Mouse (Mus musculus): ENCODE data around the gene Mturn. TPM values are rescaled to one million over a fixed set of nuclear protein-coding genes. Genes with fewer than 3 reads are reported as not detected.

Mturn gene
- total and polyA plus RNA-seq, 2 experiments from 2014 or later, result 72.5 to 148 TPM

DNA sequence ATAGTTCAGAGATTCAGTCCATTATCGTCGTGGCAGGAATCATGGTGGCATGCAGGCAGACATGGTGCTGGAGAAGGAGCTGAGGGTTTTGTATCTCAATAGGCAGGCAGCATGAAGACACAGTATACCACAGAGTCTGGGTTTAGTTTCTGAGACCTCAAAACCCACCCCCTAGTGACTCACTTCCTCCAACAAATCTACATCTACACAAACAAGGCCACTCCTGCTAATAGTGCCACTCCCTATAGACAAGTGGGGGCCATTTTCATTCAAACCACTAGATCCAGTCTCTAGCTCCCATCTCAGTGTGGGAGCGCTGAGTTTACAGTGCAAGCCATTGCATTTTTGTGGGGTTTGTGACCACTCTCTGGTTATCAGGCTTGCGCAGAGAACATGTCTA is 27.2 kb downstream of the Mturn start:
- no peak overlapping the region for H3K4me2 ChIP-seq (ENCODE audit: low read depth, low read length)
- no peak overlapping the region for H3K9ac ChIP-seq (replicated peaks; ENCODE audit: low read length)
- H3K36me3 ChIP-seq (ENCODE audit: insufficient read depth, low read length), result no peaks in the 10 kb centered on the region
- ATAC-seq, result no peak
- no peak for TF ChIP-seq CTCF (IDR thresholded peaks at IDR 0.05; ENCODE audit: low read depth)
- no peaks in the 10 kb centered on the region for H3K27me3 ChIP-seq (ENCODE audit: insufficient read depth, low read length)
- no peak overlapping the region for H3K4me3 ChIP-seq (ENCODE audit: low read length)
- peaks cover 2% of the 10 kb centered on the region; the same call in 1 of the 2 replicates for H3K9me3 ChIP-seq (ENCODE audit: low read length)
- no peak overlapping the region for H3K27ac ChIP-seq
- peaks cover 7% of the 10 kb centered on the region; the same call in 1 of the 2 replicates for H3K4me1 ChIP-seq (ENCODE audit: insufficient read depth, low read length)
- no peak for DNase-seq (ENCODE audit: low spot score)
- WGBS, result 96% methylated on average over 4 of the region's 4 CpGs

DNA sequence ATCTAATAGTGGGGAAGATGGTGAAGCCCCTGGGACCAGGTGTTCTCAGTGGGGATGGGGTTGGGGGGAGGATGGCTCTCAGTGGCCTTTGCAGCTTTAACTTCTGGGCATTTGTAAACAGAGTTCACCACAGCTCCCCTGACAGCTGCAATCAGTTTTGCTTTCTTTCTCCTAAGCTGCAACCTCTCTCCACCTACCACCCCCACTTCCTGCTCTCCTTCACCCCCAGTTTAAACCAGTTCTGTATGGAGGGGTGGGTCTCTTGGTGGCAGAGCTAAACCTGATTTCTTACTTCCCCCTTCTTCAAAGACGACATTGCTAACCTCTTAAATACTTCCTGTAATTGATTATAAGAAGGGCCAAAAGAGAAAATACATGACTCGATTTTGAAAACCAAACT is 34.3 kb downstream of the Mturn start:
- Histone ChIP-seq H3K4me2 (ENCODE audit: low read depth, low read length) (no peak overlapping the region), H3K9me3 (ENCODE audit: low read length) (0 out of 2 replicates have a peak, but pooled peaks cover 2% of the 10 kb centered on the region), H3K4me1 (ENCODE audit: insufficient read depth, low read length) (no peaks in the 10 kb centered on the region), H3K27me3 (ENCODE audit: insufficient read depth, low read length) (0 out of 2 replicates have a peak, but pooled peaks cover 5% of the 10 kb centered on the region), H3K27ac (no peak overlapping the region), H3K36me3 (ENCODE audit: insufficient read depth, low read length) (no peaks in the 10 kb centered on the region), H3K4me3 (ENCODE audit: low read length) (no peak overlapping the region), H3K9ac (replicated peaks; ENCODE audit: low read length) (no peak overlapping the region)
- ATAC-seq (no peak), DNase-seq (ENCODE audit: low spot score) (no peak)
- WGBS, result 67% methylated on average over 2 of the region's 2 CpGs
- no peak for TF ChIP-seq CTCF (IDR thresholded peaks at IDR 0.05; ENCODE audit: low read depth)

DNA sequence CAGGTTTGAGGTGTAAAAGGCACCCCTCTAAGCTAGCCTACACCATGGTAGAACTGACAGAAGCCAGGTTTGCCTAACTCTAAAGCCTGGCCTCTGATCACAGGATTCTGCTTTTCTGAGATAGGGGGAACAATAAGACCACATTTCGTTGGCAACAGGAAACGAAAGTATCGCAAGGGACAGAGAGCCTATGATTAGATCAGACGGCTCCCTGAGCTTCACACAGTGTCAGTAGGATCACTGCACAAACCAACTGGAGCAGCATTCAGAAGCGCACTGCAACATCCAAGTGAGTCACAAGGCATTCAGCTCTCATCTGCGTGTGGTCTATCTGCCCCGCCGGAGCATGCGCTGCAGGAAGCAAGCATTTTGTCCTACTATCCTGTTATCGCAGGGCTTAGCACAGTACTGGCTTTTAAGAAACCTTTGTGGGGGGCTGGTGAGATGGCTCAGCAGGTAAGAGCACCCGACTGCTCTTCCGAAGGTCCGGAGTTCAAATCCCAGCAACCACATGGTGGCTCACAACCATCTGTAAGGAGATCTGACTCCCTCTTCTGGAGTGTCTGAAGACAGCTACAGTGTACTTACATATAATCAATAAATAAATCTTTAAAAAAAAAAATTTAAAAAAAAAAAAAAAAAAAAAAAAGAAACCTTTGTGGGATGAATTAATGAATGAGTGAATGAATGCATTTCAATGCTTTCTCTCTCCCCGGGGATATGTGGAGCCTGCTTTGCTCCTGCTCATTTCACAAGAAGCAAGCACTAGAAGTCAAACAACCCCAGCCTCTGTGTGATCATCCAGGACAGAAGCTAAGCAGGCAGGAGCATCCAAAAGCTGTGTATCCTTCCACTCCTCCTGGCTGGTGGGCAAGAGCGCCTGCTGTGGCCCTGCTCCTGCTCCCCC is 37.6 kb downstream of the Mturn start:
- H3K27ac ChIP-seq, result no peak overlapping the region
- no peak for ATAC-seq
- WGBS, result 81% methylated on average over 14 of the region's 15 CpGs
- H3K4me2 ChIP-seq (ENCODE audit: low read depth, low read length), result no peak overlapping the region
- DNase-seq (ENCODE audit: low spot score), result no peak
- H3K27me3 ChIP-seq (ENCODE audit: insufficient read depth, low read length), result 0 out of 2 replicates have a peak, but pooled peaks cover 5% of the 10 kb centered on the region
- no peaks in the 10 kb centered on the region for H3K9me3 ChIP-seq (ENCODE audit: low read length)
- no peak overlapping the region for H3K9ac ChIP-seq (replicated peaks; ENCODE audit: low read length)
- no peak overlapping the region for H3K4me3 ChIP-seq (ENCODE audit: low read length)
- no peaks in the 10 kb centered on the region for H3K36me3 ChIP-seq (ENCODE audit: insufficient read depth, low read length)
- TF ChIP-seq CTCF (IDR thresholded peaks at IDR 0.05; ENCODE audit: low read depth), result no peak
- H3K4me1 ChIP-seq (ENCODE audit: insufficient read depth, low read length), result no peaks in the 10 kb centered on the region

DNA sequence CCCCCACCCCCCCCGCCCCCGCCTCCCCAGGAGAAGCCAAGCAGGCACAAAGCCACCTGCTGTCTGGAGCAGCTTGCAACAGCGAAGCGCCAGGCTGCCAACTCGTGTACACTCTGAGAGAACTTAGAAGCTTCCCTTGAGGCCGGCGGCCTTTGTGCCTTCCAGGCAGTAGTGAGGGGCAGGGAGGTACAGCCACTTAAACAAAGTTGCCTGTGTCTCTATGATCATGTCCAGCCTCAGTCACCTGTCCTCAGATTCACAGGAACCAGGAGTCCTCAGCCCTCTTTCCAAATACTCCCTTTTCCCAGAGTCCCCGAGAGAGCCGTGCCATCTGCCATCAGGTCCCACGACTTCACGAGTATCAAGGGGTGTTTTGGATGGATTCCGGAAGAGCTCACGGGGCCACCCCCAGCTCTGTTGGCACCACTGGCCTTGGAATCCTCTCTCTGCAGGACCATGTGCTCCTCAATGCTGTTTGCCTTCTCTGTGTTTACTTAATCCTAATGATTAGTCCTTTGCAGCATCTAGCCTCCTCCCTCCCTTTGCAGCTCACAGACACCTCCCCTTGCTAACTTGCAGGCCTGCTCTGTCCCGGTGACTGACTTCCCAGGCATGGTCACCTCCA is 38.4 kb downstream of the Mturn start:
- H3K27ac ChIP-seq, result peak overlapping the region; percentile 46; the same call in 1 of the 2 replicates
- H3K36me3 ChIP-seq (ENCODE audit: insufficient read depth, low read length), result no peaks in the 10 kb centered on the region
- no peak overlapping the region for H3K9ac ChIP-seq (replicated peaks; ENCODE audit: low read length)
- no peak for TF ChIP-seq CTCF (IDR thresholded peaks at IDR 0.05; ENCODE audit: low read depth)
- WGBS, result 22% methylated on average over 12 of the region's 14 CpGs
- H3K4me1 ChIP-seq (ENCODE audit: insufficient read depth, low read length), result no peaks in the 10 kb centered on the region
- no peak overlapping the region for H3K4me3 ChIP-seq (ENCODE audit: low read length)
- peak; percentile 75 for DNase-seq (ENCODE audit: low spot score)
- ATAC-seq, result peak; percentile 60
- H3K9me3 ChIP-seq (ENCODE audit: low read length), result no peaks in the 10 kb centered on the region
- 0 out of 2 replicates have a peak, but pooled peaks cover 5% of the 10 kb centered on the region for H3K27me3 ChIP-seq (ENCODE audit: insufficient read depth, low read length)
- no peak overlapping the region for H3K4me2 ChIP-seq (ENCODE audit: low read depth, low read length)

DNA sequence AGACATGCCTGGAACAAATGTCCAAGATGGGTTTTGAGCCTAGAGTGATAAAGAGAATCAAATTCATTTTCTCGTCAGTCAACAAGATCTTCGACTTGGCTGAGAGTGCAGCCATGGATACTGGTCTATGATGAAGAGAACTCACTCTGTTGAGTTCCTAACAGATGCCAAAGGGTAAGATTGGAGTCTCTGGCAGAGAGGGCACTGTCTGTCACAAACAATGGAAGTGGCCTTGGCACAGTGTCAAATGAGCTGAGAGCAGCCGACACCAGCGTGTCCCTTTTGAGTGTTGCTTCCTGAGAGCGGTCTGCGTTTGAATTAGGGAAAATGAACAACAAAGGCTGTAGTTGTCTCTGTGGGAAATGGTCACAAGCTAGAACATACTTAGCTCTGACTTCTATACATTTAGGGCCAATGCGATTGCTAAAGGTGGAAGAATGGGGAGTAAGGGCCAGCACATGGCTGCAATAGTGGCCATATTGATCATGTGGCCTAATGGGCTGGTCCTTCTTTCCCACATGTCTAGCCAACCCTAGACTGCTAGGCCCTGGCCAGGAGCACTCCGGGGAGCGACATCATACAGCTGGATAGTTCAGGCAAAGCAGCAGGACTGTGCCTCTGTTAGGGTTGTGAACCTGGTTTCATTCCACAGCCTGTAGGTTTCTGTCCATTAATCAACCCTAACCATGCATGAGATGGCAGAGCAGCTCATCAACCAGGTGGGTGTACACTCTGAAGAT is 39.3 kb downstream of the Mturn start:
- no peaks in the 10 kb centered on the region for H3K9me3 ChIP-seq (ENCODE audit: low read length)
- peak overlapping the region; percentile 46; the same call in 1 of the 2 replicates for H3K27ac ChIP-seq
- H3K4me1 ChIP-seq (ENCODE audit: insufficient read depth, low read length), result no peaks in the 10 kb centered on the region
- H3K4me2 ChIP-seq (ENCODE audit: low read depth, low read length), result no peak overlapping the region
- TF ChIP-seq CTCF (IDR thresholded peaks at IDR 0.05; ENCODE audit: low read depth), result no peak
- peak; percentile 85 for DNase-seq (ENCODE audit: low spot score)
- peak; percentile 84 for ATAC-seq
- H3K9ac ChIP-seq (replicated peaks; ENCODE audit: low read length), result no peak overlapping the region
- no peak overlapping the region for H3K4me3 ChIP-seq (ENCODE audit: low read length)
- H3K36me3 ChIP-seq (ENCODE audit: insufficient read depth, low read length), result no peaks in the 10 kb centered on the region
- H3K27me3 ChIP-seq (ENCODE audit: insufficient read depth, low read length), result 0 out of 2 replicates have a peak, but pooled peaks cover 5% of the 10 kb centered on the region
- WGBS, result 44% methylated on average over 9 of the region's 9 CpGs

DNA sequence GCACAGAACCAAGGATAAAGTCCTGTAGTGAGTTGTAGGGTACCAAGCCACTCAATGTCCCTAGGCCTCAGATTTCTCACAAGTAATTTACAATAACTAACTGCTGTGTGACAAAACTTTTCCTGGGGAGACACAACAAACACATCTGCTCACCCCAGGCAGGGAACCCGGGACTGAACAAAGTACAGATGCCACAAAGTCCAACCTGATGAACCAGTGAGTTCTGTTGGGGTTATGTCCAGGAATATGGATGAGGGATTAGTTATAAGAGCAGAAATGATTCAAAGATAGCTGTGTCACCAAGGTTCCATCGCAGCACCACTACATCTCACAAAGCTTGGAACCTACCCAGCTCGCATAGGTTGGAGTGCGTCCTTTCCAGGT is 39.8 kb downstream of the Mturn start:
- no peak for DNase-seq (ENCODE audit: low spot score)
- Histone ChIP-seq H3K27ac (0 out of 2 replicates have a peak overlapping the region, but pooled peaks have one; percentile 41), H3K36me3 (ENCODE audit: insufficient read depth, low read length) (no peaks in the 10 kb centered on the region), H3K27me3 (ENCODE audit: insufficient read depth, low read length) (0 out of 2 replicates have a peak, but pooled peaks cover 5% of the 10 kb centered on the region), H3K4me2 (ENCODE audit: low read depth, low read length) (no peak overlapping the region), H3K4me1 (ENCODE audit: insufficient read depth, low read length) (no peaks in the 10 kb centered on the region), H3K4me3 (ENCODE audit: low read length) (no peak overlapping the region), H3K9ac (replicated peaks; ENCODE audit: low read length) (no peak overlapping the region), H3K9me3 (ENCODE audit: low read length) (no peaks in the 10 kb centered on the region)
- WGBS, result 76% methylated on average over 4 of the region's 4 CpGs
- no peak for ATAC-seq
- no peak for TF ChIP-seq CTCF (IDR thresholded peaks at IDR 0.05; ENCODE audit: low read depth)

Measured in hindbrain, postnatal 0 days (tissue).